In genomic region chr2:19388329-19389103, GRCm38 (mm10) we compare ENCODE assay signal across 10 mouse cellular contexts. TPM values are rescaled to one million over a fixed set of nuclear protein-coding genes. Genes with fewer than 3 reads are reported as not detected.
DNase-seq lines count a peak whose midpoint lies in the region; ATAC-seq and TF ChIP-seq lines count a peak whose summit lies in the region.
"Had no signal": no experiment of that assay in that cellular context is flagged by ENCODE, and none has a peak within 500 bp of the region (broad histone marks: within the 10 kb centered on the region; RNA-seq: fewer than 3 reads in every experiment).

No protein-coding gene starts in this region.

- H3K36me3 ChIP-seq in kidney, adult 2 months (ENCODE audit: control insufficient read depth, insufficient read depth, low read length), result no peaks in the 10 kb centered on the region; the same call in 1 of the 2 replicates
- H3K36me3 ChIP-seq in thymus, adult 2 months (ENCODE audit: control insufficient read depth, insufficient read depth, low read length), result no peaks in the 10 kb centered on the region
- H3K36me3 ChIP-seq: heart, embryonic 15.5 days had no signal

- no peak for TF ChIP-seq POLR2A in kidney, adult 2 months (IDR thresholded peaks at IDR 0.05; ENCODE audit: low read depth, low read length)
- peak; percentile 66; the same call in 1 of the 2 replicates for TF ChIP-seq POLR2A in thymus, adult 2 months (IDR thresholded peaks at IDR 0.05; ENCODE audit: control insufficient read depth, extremely low read depth, insufficient read depth, low read length, poor library complexity)

- H3K4me1 ChIP-seq in kidney, adult 2 months (ENCODE audit: control insufficient read depth, insufficient read depth, low read length), result no peaks in the 10 kb centered on the region
- H3K4me1 ChIP-seq in thymus, adult 2 months (replicated peaks; ENCODE audit: control insufficient read depth, insufficient read depth, low read length), result peaks cover 7% of the 10 kb centered on the region
- H3K4me1 ChIP-seq: heart, embryonic 15.5 days had no signal

- H3K27me3 ChIP-seq in kidney, adult 2 months (replicated peaks; ENCODE audit: control insufficient read depth, insufficient read depth, low read length), result no peaks in the 10 kb centered on the region
- no peaks in the 10 kb centered on the region for H3K27me3 ChIP-seq in thymus, adult 2 months (ENCODE audit: control insufficient read depth, insufficient read depth, low read length)
- H3K27me3 ChIP-seq: heart, embryonic 15.5 days had no signal

- no peak overlapping the region for H3K27ac ChIP-seq in kidney, adult 2 months (ENCODE audit: insufficient read depth, low read depth, low read length)
- peak overlapping the region; percentile 53 for H3K27ac ChIP-seq in thymus, adult 2 months (ENCODE audit: control insufficient read depth, insufficient read depth, low read length)
- H3K27ac ChIP-seq: heart, embryonic 15.5 days had no signal

- WGBS in kidney, adult 2 months, result 59% methylated on average over 12 of the region's 12 CpGs
- 17% methylated on average over 12 of the region's 12 CpGs for WGBS in thymus, adult 2 months

- no peak for TF ChIP-seq CTCF in kidney, adult 2 months (conservative IDR thresholded peaks at IDR 0.05; ENCODE audit: insufficient read depth, insufficient read length, low read depth, low read length)
- 0 out of 2 replicates have a peak, but pooled peaks have one; percentile 14 for TF ChIP-seq CTCF in thymus, adult 2 months (IDR thresholded peaks at IDR 0.05; ENCODE audit: borderline replicate concordance, control insufficient read depth, extremely low read depth, insufficient read depth, low read length, poor library complexity)

- intact Hi-C loops in left cerebral cortex, postnatal 25 days (cut with DNase I), result no loop called here

- peak; percentile 13 for DNase-seq in kidney, adult 2 months
- DNase-seq in kidney, postnatal 25 days, result no peak
- peak; percentile 34 to 35 for DNase-seq in lung, postnatal 4 days
- peak; percentile 62 for DNase-seq in thymus, adult 2 months
- no peak for DNase-seq in left cerebral cortex, postnatal 25 days (ENCODE audit: low spot score in 2 of 2)
- DNase-seq in embryo, embryonic 9.5 days (ENCODE audit: extremely low spot score), result no peak
- no peak for DNase-seq in adipocyte (ENCODE audit: low spot score)

- H3K4me3 ChIP-seq in kidney, adult 2 months (ENCODE audit: insufficient read depth, low read depth, low read length), result no peak overlapping the region
- no peak overlapping the region for H3K4me3 ChIP-seq in thymus, adult 2 months (ENCODE audit: control insufficient read depth, insufficient read depth, low read length)
- H3K4me3 ChIP-seq: heart, embryonic 15.5 days had no signal

- ATAC-seq in common myeloid progenitor, adult 5-6 weeks (replicated peaks; ENCODE audit: low read depth, poor library complexity, severe bottlenecking), result peak; percentile 99

RNA-seq across cellular contexts. Expression of gene Msrb2, which starts 17.3 kb away (rescaled TPM):
- 45.1 and 48.6 TPM in 2 replicates for polyA plus RNA-seq in kidney, adult 2 months (2012; rRNA removed)
- total RNA-seq in common myeloid progenitor, adult 5-6 weeks (2017), result 13.6 and 20.0 TPM in 2 replicates
- 15.6 and 20.6 TPM in 2 replicates for polyA plus RNA-seq in thymus, adult 2 months (2012; rRNA removed)
- 10 to 100 TPM; 17.8 to 22.1 TPM for total RNA-seq in left cerebral cortex, postnatal 25 days (2021)

RNA-seq across cellular contexts. Expression of gene Ptf1a, which starts 56.9 kb away (rescaled TPM):
- polyA plus RNA-seq in kidney, adult 2 months (2012; rRNA removed), result not detected in 2 replicates
- total RNA-seq in common myeloid progenitor, adult 5-6 weeks (2017), result not detected in 2 replicates
- polyA plus RNA-seq in thymus, adult 2 months (2012; rRNA removed), result 0.28 and 0.32 TPM in 2 replicates
- total RNA-seq in left cerebral cortex, postnatal 25 days (2021), result not detected
- total RNA-seq: ES-E14 had no signal
- polyA plus RNA-seq: heart, embryonic 15.5 days had no signal

Comparison
In these comparisons a context has a peak if more than half of its experiments do, and no peak if none do; other contexts are left out.
1. DNase-seq: peak in kidney, adult 2 months (single experiment), lung, postnatal 4 days (2 of 2) and thymus, adult 2 months (single experiment); none in kidney, postnatal 25 days (0 of 2), left cerebral cortex, postnatal 25 days (0 of 2), embryo, embryonic 9.5 days (single experiment) and adipocyte (single experiment).